Mouse (Mus musculus): ENCODE results near the gene Tbc1d12.

Tbc1d12 gene

GRCm38 (mm10) chr19:38914926-38915325 lies 78.5 kb downstream of the Tbc1d12 start:
- DNase-seq: no peak

GRCm38 (mm10) chr19:38915677-38916076 lies 79.3 kb downstream of the Tbc1d12 start:
- DNase-seq: peak; percentile 72

- DNase-seq: no peak
Measured at GRCm38 (mm10) chr19:38928481-38929158, 92.2 kb downstream of the Tbc1d12 start.

DNA sequence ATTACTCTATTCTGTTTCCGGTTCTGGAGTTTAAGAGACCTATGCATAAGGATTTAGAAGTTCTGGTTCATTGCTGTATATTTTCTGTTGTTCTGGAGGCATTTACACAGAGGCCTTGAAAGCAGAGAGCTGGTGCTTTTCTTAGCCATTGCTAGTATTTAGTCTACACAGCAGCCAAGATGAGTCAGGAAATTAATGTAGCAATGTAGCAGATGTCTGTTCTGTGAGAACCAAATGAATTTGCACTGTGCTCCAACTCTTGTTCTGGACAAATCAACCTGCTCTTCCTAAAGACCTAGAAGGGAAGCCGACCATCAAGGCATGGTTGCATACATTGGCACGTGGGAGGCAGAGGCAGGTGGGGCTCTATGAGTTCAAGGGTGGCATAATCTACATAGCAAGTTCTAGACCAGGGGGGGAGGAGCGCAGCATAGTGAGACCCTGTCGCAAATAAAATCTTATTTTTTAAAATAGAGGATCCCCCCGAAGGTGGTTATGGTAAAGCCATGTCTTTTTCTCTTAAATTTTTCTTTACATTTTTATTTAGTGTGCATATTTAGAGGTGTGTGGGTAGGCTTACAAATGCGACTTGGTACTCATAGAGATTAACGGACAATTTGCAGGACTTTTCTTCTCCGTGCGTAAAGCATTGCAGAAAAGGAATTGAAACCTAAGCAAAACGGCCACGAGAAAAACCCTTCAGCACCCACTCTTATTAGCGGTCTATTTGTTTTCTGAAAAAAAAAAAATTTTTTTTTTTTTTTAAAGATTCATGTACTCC lies 93.3 kb downstream of the Tbc1d12 start:
- no peak for DNase-seq

- DNase-seq: no peak
Measured at GRCm38 (mm10) chr19:38930252-38930787, 93.9 kb downstream of the Tbc1d12 start.

GRCm38 (mm10) chr19:38930788-38931565 lies 94.6 kb downstream of the Tbc1d12 start, which contains the start of gene Hells:
Gene Hells, plus strand, starts transcription at chr19:38930915.
- peak; percentile 90 for DNase-seq

DNA sequence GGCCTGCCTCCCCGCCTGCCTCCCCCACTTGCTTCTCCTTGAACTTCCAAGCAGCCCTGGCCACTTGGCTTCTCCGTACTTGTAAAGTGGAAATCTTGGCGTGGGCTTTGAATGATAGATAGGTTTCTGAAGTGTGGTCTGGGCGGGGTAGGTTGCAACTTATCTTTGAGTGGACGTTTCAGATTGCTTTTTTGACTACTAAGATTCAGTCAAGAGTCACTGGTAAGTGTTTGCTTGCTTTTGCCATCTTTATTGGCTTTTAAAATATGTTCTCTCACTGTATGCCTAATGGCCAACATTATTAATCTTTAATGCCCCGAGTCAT lies 95.1 kb downstream of the Tbc1d12 start:
- DNase-seq: no peak

DNA sequence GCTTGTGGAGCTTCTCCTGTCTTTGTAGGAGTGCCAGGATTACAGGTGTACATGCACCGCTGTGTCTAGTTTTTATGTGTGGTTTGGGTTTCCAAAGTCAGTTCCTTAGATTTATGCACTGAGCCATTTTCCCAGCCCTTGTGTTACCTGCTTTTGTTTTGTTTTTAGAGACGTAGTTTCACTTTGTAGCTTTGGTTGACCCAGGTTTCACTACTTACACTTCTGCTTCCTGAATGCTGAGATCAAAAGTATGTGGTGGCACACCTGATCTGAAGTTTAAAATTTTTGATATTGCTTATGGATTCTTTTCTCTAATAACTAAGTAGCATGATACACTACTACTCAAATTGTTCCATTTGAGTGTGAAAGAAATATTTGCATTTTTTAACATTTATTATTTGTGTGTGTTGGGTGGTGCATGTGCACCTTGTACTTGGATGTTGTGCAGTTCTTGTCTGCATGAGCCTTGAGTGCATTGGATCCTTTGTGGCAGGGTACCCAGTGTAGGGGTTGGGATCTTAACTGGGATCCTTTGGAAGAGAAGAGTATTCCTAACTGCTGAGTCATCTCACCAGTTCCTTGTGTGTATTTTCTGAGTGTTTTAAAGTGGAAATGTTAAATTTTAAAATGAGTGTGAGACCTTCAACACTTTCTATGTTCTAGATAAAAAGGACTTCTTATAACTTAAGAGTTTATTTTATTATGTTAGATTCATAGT lies 108.4 kb downstream of the Tbc1d12 start:
- DNase-seq: no peak
